11 mouse cellular contexts compared by ENCODE assay signal in genomic region chr6:50976973-50977372, GRCm38 (mm10).
DNase-seq lines count a peak whose midpoint lies in the region; ATAC-seq lines count a peak whose summit lies in the region.
"Had no signal": no experiment of that assay in that cellular context is flagged by ENCODE, and none has a peak within 500 bp of the region (broad histone marks: within the 10 kb centered on the region; RNA-seq: fewer than 3 reads in every experiment).

No protein-coding gene starts in this region.

- H3K27ac ChIP-seq in neural tube, embryonic 13.5 days (replicated peaks): 0 out of 2 replicates have a peak overlapping the region, but pooled peaks have one; percentile 1
- H3K27ac ChIP-seq in embryonic facial prominence, embryonic 13.5 days: peak overlapping the region; percentile 64
- peak overlapping the region; percentile 63 for H3K27ac ChIP-seq in limb, embryonic 11.5 days (replicated peaks; ENCODE audit: low read depth, low read length)

- H3K27me3 ChIP-seq in neural tube, embryonic 13.5 days: no peaks in the 10 kb centered on the region
- H3K27me3 ChIP-seq in embryonic facial prominence, embryonic 13.5 days: no peaks in the 10 kb centered on the region
- no peaks in the 10 kb centered on the region for H3K27me3 ChIP-seq in limb, embryonic 11.5 days (ENCODE audit: control insufficient read depth, insufficient read depth, low read length)

- no peak overlapping the region for H3K9ac ChIP-seq in neural tube, embryonic 13.5 days
- no peak overlapping the region for H3K9ac ChIP-seq in embryonic facial prominence, embryonic 13.5 days
- H3K9ac ChIP-seq in limb, embryonic 11.5 days (ENCODE audit: low read length): no peak overlapping the region

- no peaks in the 10 kb centered on the region for H3K36me3 ChIP-seq in neural tube, embryonic 13.5 days
- no peaks in the 10 kb centered on the region for H3K36me3 ChIP-seq in embryonic facial prominence, embryonic 13.5 days
- H3K36me3 ChIP-seq in limb, embryonic 11.5 days (ENCODE audit: control insufficient read depth, insufficient read depth, low read length): no peaks in the 10 kb centered on the region

- no peaks in the 10 kb centered on the region for H3K9me3 ChIP-seq in neural tube, embryonic 13.5 days
- H3K9me3 ChIP-seq in embryonic facial prominence, embryonic 13.5 days: no peaks in the 10 kb centered on the region
- no peaks in the 10 kb centered on the region for H3K9me3 ChIP-seq in limb, embryonic 11.5 days (ENCODE audit: control insufficient read depth, low read length)

- intact Hi-C loops in heart, postnatal 36 days (cut with DNase I): no loop called here

- ATAC-seq in neural tube, embryonic 13.5 days (ENCODE audit: low read depth): no peak
- no peak for ATAC-seq in embryonic facial prominence, embryonic 13.5 days (ENCODE audit: insufficient number of reproducible peaks, insufficient read depth, low FRiP score, low TSS enrichment, low read depth)
- ATAC-seq in limb, embryonic 11.5 days (ENCODE audit: insufficient number of reproducible peaks, low FRiP score, low TSS enrichment, low read depth): no peak
- ATAC-seq: hindbrain, embryonic 16.5 days had no signal

- peaks cover 24% of the 10 kb centered on the region for H3K4me1 ChIP-seq in neural tube, embryonic 13.5 days (replicated peaks)
- peaks cover 51% of the 10 kb centered on the region for H3K4me1 ChIP-seq in embryonic facial prominence, embryonic 13.5 days
- peaks cover 48% of the 10 kb centered on the region for H3K4me1 ChIP-seq in limb, embryonic 11.5 days (ENCODE audit: control insufficient read depth, insufficient read depth, low read length)

- H3K4me2 ChIP-seq in neural tube, embryonic 13.5 days: no peak overlapping the region
- no peak overlapping the region for H3K4me2 ChIP-seq in embryonic facial prominence, embryonic 13.5 days
- no peak overlapping the region for H3K4me2 ChIP-seq in limb, embryonic 11.5 days (ENCODE audit: low read depth, severe bottlenecking)
- H3K4me2 ChIP-seq: heart, embryonic 11.5 days had no signal

- no peak overlapping the region for H3K4me3 ChIP-seq in neural tube, embryonic 13.5 days
- no peak overlapping the region for H3K4me3 ChIP-seq in embryonic facial prominence, embryonic 13.5 days
- H3K4me3 ChIP-seq in limb, embryonic 11.5 days (ENCODE audit: low read depth, low read length): no peak overlapping the region

- peak; percentile 89 for DNase-seq in heart, adult 11 months
- DNase-seq in heart, postnatal 36 days: no peak
- DNase-seq in neural tube, embryonic 10.5 days (ENCODE audit: extremely low spot score, low spot score): no peak
- peak; percentile 69 for DNase-seq in limb, embryonic 11.5 days (ENCODE audit: low spot score)
- DNase-seq in cerebellum, adult 9-11 months: no peak
- no peak for DNase-seq in ovary, postnatal 14 days (ENCODE audit: low spot score)
- DNase-seq: layer of hippocampus, adult 9-11 months had no signal

- WGBS in neural tube, embryonic 13.5 days: 30% methylated on average over 7 of the region's 7 CpGs
- WGBS in embryonic facial prominence, embryonic 13.5 days: 39% methylated on average over 7 of the region's 7 CpGs
- 13% methylated on average over 7 of the region's 7 CpGs for WGBS in limb, embryonic 11.5 days

Comparison
In these comparisons a context has a peak if more than half of its experiments do, and no peak if none do; other contexts are left out.
1. DNase-seq: peak in heart, adult 11 months (single experiment) and limb, embryonic 11.5 days (single experiment); none in heart, postnatal 36 days (0 of 2), neural tube, embryonic 10.5 days (single experiment), cerebellum, adult 9-11 months (single experiment) and ovary, postnatal 14 days (single experiment).
2. H3K27ac ChIP-seq: peak in every context shown above with its lines; median percentile 64 in embryonic facial prominence, embryonic 13.5 days; 63 in limb, embryonic 11.5 days; 1 in neural tube, embryonic 13.5 days.